Mouse (Mus musculus): ENCODE data around the gene Prmt8. TPM values are rescaled to one million over a fixed set of nuclear protein-coding genes. Genes with fewer than 3 reads are reported as not detected.

Prmt8 gene
- polyA plus RNA-seq, 1 experiment from 2014 or later = 3.0 TPM

GRCm38 (mm10) chr6:127659472-127659871 lies 109.8 kb downstream of the Prmt8 start:
- 80% methylated on average over 5 of the region's 5 CpGs for WGBS
- Histone ChIP-seq H3K9me3 (no peaks in the 10 kb centered on the region), H3K36me3 (no peaks in the 10 kb centered on the region), H3K27me3 (no peaks in the 10 kb centered on the region), H3K4me3 (no peak overlapping the region), H3K4me1 (no peaks in the 10 kb centered on the region), H3K4me2 (replicated peaks) (no peak overlapping the region), H3K27ac (no peak overlapping the region), H3K9ac (no peak overlapping the region)
- ATAC-seq (ENCODE audit: insufficient number of reproducible peaks, insufficient read depth, low FRiP score, low TSS enrichment) = no peak

- Histone ChIP-seq H3K27me3 (no peaks in the 10 kb centered on the region), H3K27ac (no peak overlapping the region), H3K9ac (no peak overlapping the region), H3K9me3 (no peaks in the 10 kb centered on the region), H3K4me1 (no peaks in the 10 kb centered on the region), H3K36me3 (peaks cover 4% of the 10 kb centered on the region; the same call in 1 of the 2 replicates), H3K4me2 (replicated peaks) (no peak overlapping the region), H3K4me3 (no peak overlapping the region)
- WGBS = 91% methylated on average over 11 of the region's 11 CpGs
- ATAC-seq (ENCODE audit: insufficient number of reproducible peaks, insufficient read depth, low FRiP score, low TSS enrichment) = no peak
Observed at GRCm38 (mm10) chr6:127657152-127657551, 112.1 kb downstream of the Prmt8 start.

- 42% methylated on average over 4 of the region's 4 CpGs for WGBS
- Histone ChIP-seq H3K9ac (no peak overlapping the region), H3K36me3 (peaks cover 4% of the 10 kb centered on the region; the same call in 1 of the 2 replicates), H3K27ac (no peak overlapping the region), H3K4me1 (no peaks in the 10 kb centered on the region), H3K4me3 (no peak overlapping the region), H3K9me3 (no peaks in the 10 kb centered on the region), H3K4me2 (replicated peaks) (no peak overlapping the region), H3K27me3 (no peaks in the 10 kb centered on the region)
- no peak for ATAC-seq (ENCODE audit: insufficient number of reproducible peaks, insufficient read depth, low FRiP score, low TSS enrichment)
Observed at GRCm38 (mm10) chr6:127655988-127656387, 113.3 kb downstream of the Prmt8 start.

- no peaks in the 10 kb centered on the region for H3K36me3 ChIP-seq
- H3K9ac ChIP-seq = no peak overlapping the region
- H3K4me1 ChIP-seq = no peaks in the 10 kb centered on the region
- H3K27ac ChIP-seq = no peak overlapping the region
- 67% methylated on average over 8 of the region's 8 CpGs for WGBS
- H3K27me3 ChIP-seq = no peaks in the 10 kb centered on the region
- H3K4me3 ChIP-seq = no peak overlapping the region
- H3K9me3 ChIP-seq = no peaks in the 10 kb centered on the region
- ATAC-seq (ENCODE audit: insufficient number of reproducible peaks, insufficient read depth, low FRiP score, low TSS enrichment) = no peak
- H3K4me2 ChIP-seq (replicated peaks) = no peak overlapping the region
Observed at GRCm38 (mm10) chr6:127641077-127641801, 128.0 kb downstream of the Prmt8 start.

Small RNA genes within 50 kb of the gene (microRNA-seq; reads per million reads assigned to microRNA genes)
- gene Mir7233 = not detected

Other genes with a start within 250 kb of the Prmt8 start
- gene Cracr2a, start 208.1 kb downstream of the Prmt8 start, polyA plus RNA-seq (2016; fragmentation: Nextera tagmentation; extraction: Ambion mirVana) = 2.0 TPM in 2 replicates
- gene Tspan11, start 118.1 kb upstream of the Prmt8 start, polyA plus RNA-seq (2016; fragmentation: Nextera tagmentation; extraction: Ambion mirVana) = 20.8 and 24.7 TPM in 2 replicates

Measured in embryonic facial prominence, embryonic 12.5 days (tissue).